Mouse (Mus musculus) kidney, postnatal 36 days (tissue): ENCODE results near the gene Actn4.

Source experiments
- DNase-seq, 2 experiments: peaks; one replicate each; pipeline ENCODE4 v3.0.0; 2021 to 2022; ENCODE audit warnings: mixed read lengths in 2 of 2

The Actn4 gene

GRCm38 (mm10) chr7:28949298-28949697, 12.8 kb downstream of the Actn4 start:
- no peak for DNase-seq

- DNase-seq, result no peak
These were observed 13.4 kb downstream of the Actn4 start for GRCm38 (mm10) chr7:28948746-28949145.

GRCm38 (mm10) chr7:28946271-28946610, 15.9 kb downstream of the Actn4 start:
- DNase-seq, result no peak

GRCm38 (mm10) chr7:28945416-28946270, 16.5 kb downstream of the Actn4 start:
- peak; percentile 55 to 66 for DNase-seq

GRCm38 (mm10) chr7:28944756-28945415, 17.3 kb downstream of the Actn4 start:
- DNase-seq, result no peak

- DNase-seq, result no peak
These were observed 18.5 kb downstream of the Actn4 start for GRCm38 (mm10) chr7:28943451-28944180.

- DNase-seq, result peak; percentile 58 to 74
These were observed 20.6 kb downstream of the Actn4 start for GRCm38 (mm10) chr7:28941542-28941941.

- DNase-seq, result no peak
These were observed 21.0 kb downstream of the Actn4 start for GRCm38 (mm10) chr7:28941129-28941528.

- peak; percentile 69 to 83 for DNase-seq
These were observed 22.5 kb downstream of the Actn4 start for GRCm38 (mm10) chr7:28939418-28940183.

- DNase-seq, result no peak
These were observed 23.5 kb downstream of the Actn4 start for GRCm38 (mm10) chr7:28938654-28939053.

- peak in 1 of 2 experiments; percentile 58 for DNase-seq
These were observed 25.4 kb downstream of the Actn4 start for GRCm38 (mm10) chr7:28936787-28937186.

- no peak for DNase-seq
These were observed 28.3 kb downstream of the Actn4 start for GRCm38 (mm10) chr7:28933825-28934224.

GRCm38 (mm10) chr7:28932421-28933041, 29.6 kb downstream of the Actn4 start:
- peak in 1 of 2 experiments; percentile 88 for DNase-seq

- DNase-seq, result no peak
These were observed 30.5 kb downstream of the Actn4 start for GRCm38 (mm10) chr7:28931695-28932039.

GRCm38 (mm10) chr7:28931032-28931694, 31.0 kb downstream of the Actn4 start:
- DNase-seq, result peak; percentile 70 to 85

GRCm38 (mm10) chr7:28930320-28931031, 31.7 kb downstream of the Actn4 start:
- no peak for DNase-seq

GRCm38 (mm10) chr7:28929381-28929780, 32.8 kb downstream of the Actn4 start:
- DNase-seq, result peak; percentile 85 to 89

GRCm38 (mm10) chr7:28926172-28926571, 36.0 kb downstream of the Actn4 start:
- DNase-seq, result no peak

GRCm38 (mm10) chr7:28925317-28925716, 36.8 kb downstream of the Actn4 start:
- peak; percentile 88 to 95 for DNase-seq

GRCm38 (mm10) chr7:28924802-28925201, 37.3 kb downstream of the Actn4 start:
- no peak for DNase-seq

GRCm38 (mm10) chr7:28923865-28924291, 38.3 kb downstream of the Actn4 start:
- peak; percentile 60 to 64 for DNase-seq
